Mouse (Mus musculus): Measurements from ENCODE around the gene Hmgb4.

- TF ChIP-seq POLR2A (IDR thresholded peaks at IDR 0.05; ENCODE audit: borderline replicate concordance, low read depth, low read length) = no peak
- TF ChIP-seq CTCF (IDR thresholded peaks at IDR 0.05; ENCODE audit: low read depth, low read length) = no peak
Observed at GRCm38 (mm10) chr4:128270177-128270576, 9.4 kb upstream of the Hmgb4 start.
